Comparison of ENCODE assay signal across 33 mouse cellular contexts in genomic region chr7:142328507-142328906, GRCm38 (mm10). TPM values are rescaled to one million over a fixed set of nuclear protein-coding genes. Genes with fewer than 3 reads are reported as not detected.
DNase-seq lines count a peak whose midpoint lies in the region; ATAC-seq and TF ChIP-seq lines count a peak whose summit lies in the region.
"Had no signal": no experiment of that assay in that cellular context is flagged by ENCODE, and none has a peak within 500 bp of the region (broad histone marks: within the 10 kb centered on the region; RNA-seq: fewer than 3 reads in every experiment).

No protein-coding gene starts in this region.

- intact Hi-C loops in heart, postnatal 25 days (cut with DNase I): no loop called here
- intact Hi-C loops in gastrocnemius, adult 2 months (cut with DNase I): no loop called here

- no peak overlapping the region for H3K4me2 ChIP-seq in heart, embryonic 12.5 days
- no peak overlapping the region; the same call in 1 of the 2 replicates for H3K4me2 ChIP-seq in intestine, embryonic 15.5 days (replicated peaks)
- no peak overlapping the region for H3K4me2 ChIP-seq in intestine, postnatal 0 days (replicated peaks; ENCODE audit: low read depth)
- H3K4me2 ChIP-seq: embryonic facial prominence, embryonic 13.5 days; forebrain, embryonic 12.5 days; liver, embryonic 15.5 days; lung, embryonic 15.5 days had no signal

- no peak for ATAC-seq in heart, embryonic 12.5 days (ENCODE audit: insufficient number of reproducible peaks, low FRiP score)
- peak; percentile 30 for ATAC-seq in intestine, embryonic 15.5 days
- no peak for ATAC-seq in intestine, postnatal 0 days
- ATAC-seq: CD4-positive, CD25-positive, alpha-beta regulatory T cell, adult 4 months had no signal

- peaks cover 63% of the 10 kb centered on the region for H3K4me1 ChIP-seq in heart, embryonic 12.5 days (replicated peaks)
- H3K4me1 ChIP-seq in intestine, embryonic 15.5 days (replicated peaks): peaks cover 30% of the 10 kb centered on the region
- no peaks in the 10 kb centered on the region for H3K4me1 ChIP-seq in intestine, postnatal 0 days (replicated peaks; ENCODE audit: control insufficient read depth, insufficient read depth, low read length)
- peaks cover 44% of the 10 kb centered on the region for H3K4me1 ChIP-seq in limb, embryonic 10.5 days
- H3K4me1 ChIP-seq: embryonic facial prominence, embryonic 13.5 days; forebrain, embryonic 12.5 days had no signal

- H3K9me3 ChIP-seq in heart, embryonic 12.5 days (replicated peaks): no peaks in the 10 kb centered on the region
- no peaks in the 10 kb centered on the region for H3K9me3 ChIP-seq in intestine, embryonic 15.5 days
- no peaks in the 10 kb centered on the region for H3K9me3 ChIP-seq in intestine, postnatal 0 days (ENCODE audit: control insufficient read depth)
- H3K9me3 ChIP-seq in limb, embryonic 10.5 days (replicated peaks): no peaks in the 10 kb centered on the region
- H3K9me3 ChIP-seq: embryonic facial prominence, embryonic 13.5 days; forebrain, embryonic 12.5 days; liver, embryonic 15.5 days; lung, embryonic 15.5 days; megakaryocyte, embryonic 14.5 days had no signal

- no peak overlapping the region for H3K4me3 ChIP-seq in heart, embryonic 12.5 days
- H3K4me3 ChIP-seq in intestine, embryonic 15.5 days (replicated peaks): no peak overlapping the region
- H3K4me3 ChIP-seq in intestine, postnatal 0 days (ENCODE audit: low read depth, low read length): no peak overlapping the region
- no peak overlapping the region for H3K4me3 ChIP-seq in limb, embryonic 10.5 days
- H3K4me3 ChIP-seq in gastrocnemius, adult 2 months: no peak overlapping the region
- H3K4me3 ChIP-seq: embryonic facial prominence, embryonic 13.5 days; erythroblast, embryonic 14.5 days; forebrain, embryonic 12.5 days; liver, embryonic 15.5 days; lung, embryonic 15.5 days; megakaryocyte, embryonic 14.5 days had no signal

- peak overlapping the region; percentile 98; the same call in 1 of the 2 replicates for H3K27ac ChIP-seq in heart, embryonic 12.5 days (ENCODE audit: poor library complexity, severe bottlenecking)
- peak overlapping the region; percentile 56 for H3K27ac ChIP-seq in intestine, embryonic 15.5 days
- no peak overlapping the region for H3K27ac ChIP-seq in intestine, postnatal 0 days (ENCODE audit: low read depth, low read length)
- H3K27ac ChIP-seq in limb, embryonic 10.5 days: peak overlapping the region; percentile 67; the same call in 1 of the 2 replicates
- H3K27ac ChIP-seq in gastrocnemius, adult 2 months: no peak overlapping the region
- H3K27ac ChIP-seq: embryonic facial prominence, embryonic 13.5 days; forebrain, embryonic 12.5 days; kidney, postnatal 0 days; liver, embryonic 15.5 days had no signal

- H3K36me3 ChIP-seq in heart, embryonic 12.5 days: no peaks in the 10 kb centered on the region
- no peaks in the 10 kb centered on the region for H3K36me3 ChIP-seq in intestine, embryonic 15.5 days
- no peaks in the 10 kb centered on the region for H3K36me3 ChIP-seq in intestine, postnatal 0 days (ENCODE audit: control insufficient read depth, insufficient read depth)
- H3K36me3 ChIP-seq in limb, embryonic 10.5 days: no peaks in the 10 kb centered on the region
- H3K36me3 ChIP-seq: embryonic facial prominence, embryonic 13.5 days; forebrain, embryonic 12.5 days; liver, embryonic 15.5 days; lung, embryonic 15.5 days had no signal

- H3K9ac ChIP-seq in heart, embryonic 12.5 days: no peak overlapping the region
- no peak overlapping the region for H3K9ac ChIP-seq in intestine, embryonic 15.5 days
- H3K9ac ChIP-seq in intestine, postnatal 0 days (ENCODE audit: low read depth, low read length): no peak overlapping the region
- H3K9ac ChIP-seq: embryonic facial prominence, embryonic 13.5 days; forebrain, embryonic 12.5 days; liver, embryonic 15.5 days; lung, embryonic 15.5 days had no signal

- no peaks in the 10 kb centered on the region for H3K27me3 ChIP-seq in heart, embryonic 12.5 days (replicated peaks)
- H3K27me3 ChIP-seq in intestine, embryonic 15.5 days (replicated peaks): no peaks in the 10 kb centered on the region
- H3K27me3 ChIP-seq in intestine, postnatal 0 days (replicated peaks; ENCODE audit: control insufficient read depth, insufficient read depth, low read length): no peaks in the 10 kb centered on the region
- no peaks in the 10 kb centered on the region for H3K27me3 ChIP-seq in limb, embryonic 10.5 days (ENCODE audit: low read depth, poor library complexity, severe bottlenecking)
- H3K27me3 ChIP-seq: embryonic facial prominence, embryonic 13.5 days; liver, embryonic 15.5 days; lung, embryonic 15.5 days had no signal

- no peak for DNase-seq in heart, postnatal 25 days (ENCODE audit: low spot score)
- peak; percentile 64 for DNase-seq in embryo, embryonic 10.5 days (ENCODE audit: low spot score)
- no peak for DNase-seq in limb, embryonic 10.5 days (ENCODE audit: low spot score)
- DNase-seq in urinary bladder, postnatal 25 days (ENCODE audit: low spot score): no peak
- DNase-seq in gastrocnemius, adult 2 months: no peak
- DNase-seq: adrenal gland, postnatal 25 days; cerebellum, adult 8-10 months; heart, postnatal 36 days; kidney, adult 2 months; layer of hippocampus, adult 9-11 months; left cerebral cortex, postnatal 4 days; liver; lung, postnatal 36 days; right cerebral cortex, postnatal 14 days; thymus, adult 18-20 months; thymus, postnatal 36 days had no signal

- WGBS in heart, embryonic 12.5 days: 70% methylated on average over 3 of the region's 3 CpGs
- WGBS in intestine, embryonic 15.5 days: 49% methylated on average over 3 of the region's 3 CpGs
- 54% methylated on average over 3 of the region's 3 CpGs for WGBS in intestine, postnatal 0 days
- WGBS in limb, embryonic 10.5 days: 37% methylated on average over 3 of the region's 3 CpGs

- TF ChIP-seq CTCF in intestine, postnatal 0 days (IDR thresholded peaks at IDR 0.05; ENCODE audit: low read depth): no peak
- no peak for TF ChIP-seq CTCF in gastrocnemius, adult 2 months (IDR thresholded peaks at IDR 0.05)

RNA-seq across cellular contexts. Expression of gene Krtap5-4, which starts 25.2 kb away (rescaled TPM):
- polyA plus RNA-seq in heart, embryonic 12.5 days (2016; fragmentation: Nextera tagmentation; extraction: Ambion mirVana): not detected in 2 replicates
- not detected for total RNA-seq in heart, postnatal 25 days (2021)
- not detected in 2 replicates for polyA plus RNA-seq in intestine, embryonic 15.5 days (2015; fragmentation: Nextera tagmentation; extraction: Ambion mirVana)
- not detected in 2 replicates for polyA plus RNA-seq in intestine, postnatal 0 days (2015; fragmentation: Nextera tagmentation; extraction: Ambion mirVana)
- not detected in 2 replicates for polyA plus RNA-seq in limb, embryonic 10.5 days (2016; fragmentation: Nextera tagmentation; extraction: Ambion mirVana)
- total RNA-seq in gastrocnemius, adult 2 months (2021): not detected
- total RNA-seq: adrenal gland, postnatal 25 days; gastrocnemius, adult 18-20 months; granulocyte monocyte progenitor cell, adult 5-6 weeks; heart, postnatal 36 days; left cerebral cortex, adult 8-10 months; left cerebral cortex, postnatal 4 days; neutrophil, adult 5-6 weeks had no signal
- polyA plus RNA-seq: brain, embryonic 14.5 days; CD4-positive, CD25-positive, alpha-beta regulatory T cell, adult 4 months; embryonic facial prominence, embryonic 13.5 days; erythroblast, embryonic 14.5 days; forebrain, embryonic 12.5 days; kidney, adult 2 months; kidney, postnatal 0 days; large intestine, adult 2 months; liver, embryonic 15.5 days; lung, embryonic 15.5 days had no signal

RNA-seq across cellular contexts. Expression of gene Krtap5-1, which starts 31.6 kb away (rescaled TPM):
- polyA plus RNA-seq in heart, embryonic 12.5 days (2016; fragmentation: Nextera tagmentation; extraction: Ambion mirVana): not detected in 2 replicates
- total RNA-seq in heart, postnatal 25 days (2021): not detected
- not detected in 2 replicates for polyA plus RNA-seq in intestine, embryonic 15.5 days (2015; fragmentation: Nextera tagmentation; extraction: Ambion mirVana)
- polyA plus RNA-seq in intestine, postnatal 0 days (2015; fragmentation: Nextera tagmentation; extraction: Ambion mirVana): not detected in 2 replicates
- polyA plus RNA-seq in limb, embryonic 10.5 days (2016; fragmentation: Nextera tagmentation; extraction: Ambion mirVana): not detected in 2 replicates
- not detected for total RNA-seq in gastrocnemius, adult 2 months (2021)
- total RNA-seq: adrenal gland, postnatal 25 days; gastrocnemius, adult 18-20 months; granulocyte monocyte progenitor cell, adult 5-6 weeks; heart, postnatal 36 days; left cerebral cortex, adult 8-10 months; left cerebral cortex, postnatal 4 days; neutrophil, adult 5-6 weeks had no signal
- polyA plus RNA-seq: brain, embryonic 14.5 days; CD4-positive, CD25-positive, alpha-beta regulatory T cell, adult 4 months; embryonic facial prominence, embryonic 13.5 days; erythroblast, embryonic 14.5 days; forebrain, embryonic 12.5 days; kidney, adult 2 months; kidney, postnatal 0 days; large intestine, adult 2 months; liver, embryonic 15.5 days; lung, embryonic 15.5 days had no signal

RNA-seq across cellular contexts. Expression of gene Ifitm10, which starts 45.0 kb away (rescaled TPM):
- 5.4 and 7.4 TPM in 2 replicates for polyA plus RNA-seq in heart, embryonic 12.5 days (2016; fragmentation: Nextera tagmentation; extraction: Ambion mirVana)
- total RNA-seq in heart, postnatal 25 days (2021): 1 to 10 TPM; 1.8 to 2.0 TPM
- polyA plus RNA-seq in intestine, embryonic 15.5 days (2015; fragmentation: Nextera tagmentation; extraction: Ambion mirVana): 1.9 and 2.0 TPM in 2 replicates
- polyA plus RNA-seq in intestine, postnatal 0 days (2015; fragmentation: Nextera tagmentation; extraction: Ambion mirVana): 1.5 and 1.6 TPM in 2 replicates
- 0.53 and 0.73 TPM in 2 replicates for polyA plus RNA-seq in limb, embryonic 10.5 days (2016; fragmentation: Nextera tagmentation; extraction: Ambion mirVana)
- total RNA-seq in gastrocnemius, adult 2 months (2021): 1 to 10 TPM; 3.0 to 4.1 TPM

RNA-seq across cellular contexts. Expression of gene Gm49369, which starts 54.0 kb away (rescaled TPM):
- 3.0 TPM in 1 of 2 replicates, not detected in the other for polyA plus RNA-seq in heart, embryonic 12.5 days (2016; fragmentation: Nextera tagmentation; extraction: Ambion mirVana)
- 1 to 10 TPM; 3.0 to 4.1 TPM for total RNA-seq in heart, postnatal 25 days (2021)
- 1.2 and 1.9 TPM in 2 replicates for polyA plus RNA-seq in intestine, embryonic 15.5 days (2015; fragmentation: Nextera tagmentation; extraction: Ambion mirVana)
- polyA plus RNA-seq in intestine, postnatal 0 days (2015; fragmentation: Nextera tagmentation; extraction: Ambion mirVana): not detected in 2 replicates
- 0.63 and 1.1 TPM in 2 replicates for polyA plus RNA-seq in limb, embryonic 10.5 days (2016; fragmentation: Nextera tagmentation; extraction: Ambion mirVana)
- total RNA-seq in gastrocnemius, adult 2 months (2021): 1 to 10 TPM; 1.5 to 1.8 TPM
- polyA plus RNA-seq: CD4-positive, CD25-positive, alpha-beta regulatory T cell, adult 4 months; embryonic facial prominence, embryonic 13.5 days; kidney, postnatal 0 days; large intestine, adult 2 months had no signal

RNA-seq across cellular contexts. Expression of gene Gm4559, which starts 54.3 kb away (rescaled TPM):
- polyA plus RNA-seq in heart, embryonic 12.5 days (2016; fragmentation: Nextera tagmentation; extraction: Ambion mirVana): not detected in 2 replicates
- total RNA-seq in heart, postnatal 25 days (2021): not detected
- not detected in 2 replicates for polyA plus RNA-seq in intestine, embryonic 15.5 days (2015; fragmentation: Nextera tagmentation; extraction: Ambion mirVana)
- not detected in 2 replicates for polyA plus RNA-seq in intestine, postnatal 0 days (2015; fragmentation: Nextera tagmentation; extraction: Ambion mirVana)
- polyA plus RNA-seq in limb, embryonic 10.5 days (2016; fragmentation: Nextera tagmentation; extraction: Ambion mirVana): not detected in 2 replicates
- total RNA-seq in gastrocnemius, adult 2 months (2021): not detected
- total RNA-seq: adrenal gland, postnatal 25 days; gastrocnemius, adult 18-20 months; granulocyte monocyte progenitor cell, adult 5-6 weeks; heart, postnatal 36 days; left cerebral cortex, adult 8-10 months; left cerebral cortex, postnatal 4 days; neutrophil, adult 5-6 weeks had no signal
- polyA plus RNA-seq: brain, embryonic 14.5 days; CD4-positive, CD25-positive, alpha-beta regulatory T cell, adult 4 months; embryonic facial prominence, embryonic 13.5 days; erythroblast, embryonic 14.5 days; forebrain, embryonic 12.5 days; kidney, adult 2 months; kidney, postnatal 0 days; large intestine, adult 2 months; liver, embryonic 15.5 days; lung, embryonic 15.5 days had no signal

Comparison
In these comparisons a context has a peak if more than half of its experiments do, and no peak if none do; other contexts are left out.
1. H3K27ac ChIP-seq: peak in heart, embryonic 12.5 days (single experiment), intestine, embryonic 15.5 days (single experiment) and limb, embryonic 10.5 days (single experiment); none in intestine, postnatal 0 days (single experiment) and gastrocnemius, adult 2 months (single experiment).